Mouse (Mus musculus): ENCODE data around the gene Mprip.
"Not testable (repeated sequence)": the region's sequence is repeated elsewhere in the genome, so short reads cannot be mapped to it uniquely, and the experiment has no call there.

The Mprip gene

GRCm38 (mm10) chr11:59717801-59718291, 56.7 kb downstream of the Mprip start:
- no peak for DNase-seq (ENCODE audit: low read depth)

- no peak for DNase-seq (ENCODE audit: low read depth)
Measured at GRCm38 (mm10) chr11:59719185-59719584, 58.1 kb downstream of the Mprip start.

- DNase-seq (ENCODE audit: low read depth), result no peak
Measured at GRCm38 (mm10) chr11:59721385-59721784, 60.3 kb downstream of the Mprip start.

DNA sequence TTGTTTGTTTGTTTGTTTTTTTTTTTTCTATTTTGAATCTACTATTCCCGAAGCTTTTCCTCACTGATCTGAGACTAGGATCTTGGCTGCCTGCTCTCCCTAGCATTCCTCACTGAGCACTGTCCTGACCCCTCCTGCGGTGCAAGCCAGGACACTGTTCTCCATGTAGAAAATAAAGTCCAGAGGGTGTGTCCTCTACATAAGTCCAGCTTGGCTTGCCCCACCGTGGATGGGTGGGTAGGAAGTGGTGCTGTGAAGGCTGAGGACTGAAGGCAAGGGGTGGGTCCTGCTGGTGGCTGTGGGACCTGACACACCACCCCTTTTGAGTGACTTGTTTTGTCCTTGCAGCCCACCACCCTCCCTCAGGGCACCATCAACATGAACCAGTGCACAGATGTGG, 66.1 kb downstream of the Mprip start:
- DNase-seq (ENCODE audit: low read depth), result no peak

DNA sequence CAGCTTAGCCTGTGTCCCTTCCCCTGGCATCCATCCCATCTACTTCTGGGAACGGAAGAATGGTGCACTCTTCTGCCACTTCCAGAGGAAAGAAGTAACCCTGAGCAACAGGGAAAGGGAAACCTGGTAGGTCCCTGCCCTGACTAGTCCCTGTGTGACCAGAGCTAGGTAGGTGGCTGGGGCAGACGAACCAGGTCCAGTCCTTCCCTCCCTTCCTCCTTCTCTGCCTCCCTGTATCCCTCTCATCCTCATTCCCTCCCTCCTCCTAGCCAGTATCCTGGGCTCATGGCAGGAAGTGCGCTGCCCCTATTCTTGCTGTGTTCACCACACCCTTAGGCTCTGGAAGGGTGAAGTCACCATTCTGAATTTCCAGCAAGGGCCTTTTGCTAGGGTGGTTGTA, 70.7 kb downstream of the Mprip start:
- DNase-seq (ENCODE audit: low read depth), result no peak

GRCm38 (mm10) chr11:59732407-59733066, 71.4 kb downstream of the Mprip start:
- peak; percentile 26 for DNase-seq (ENCODE audit: low read depth)

DNA sequence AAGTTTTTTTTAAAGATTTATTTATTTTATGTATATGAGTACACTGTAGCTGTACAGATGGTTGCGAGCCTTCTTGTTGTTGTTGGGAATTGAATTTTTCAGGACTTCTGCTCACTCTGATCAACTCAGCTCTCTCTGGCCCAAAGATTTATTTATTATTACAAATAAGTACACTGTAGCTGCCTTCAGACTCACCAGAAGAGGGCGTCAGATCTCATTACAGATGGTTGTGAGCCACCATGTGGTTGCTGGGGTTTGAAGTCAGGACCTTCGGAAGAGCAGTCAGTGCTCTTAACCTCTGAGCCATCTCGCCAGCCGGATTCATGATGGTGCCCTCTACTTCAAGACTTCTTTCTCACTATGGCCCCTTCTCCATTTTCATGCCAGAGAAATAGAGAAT, 72.5 kb downstream of the Mprip start:
- DNase-seq (ENCODE audit: low read depth), result not testable (repeated sequence)

DNA sequence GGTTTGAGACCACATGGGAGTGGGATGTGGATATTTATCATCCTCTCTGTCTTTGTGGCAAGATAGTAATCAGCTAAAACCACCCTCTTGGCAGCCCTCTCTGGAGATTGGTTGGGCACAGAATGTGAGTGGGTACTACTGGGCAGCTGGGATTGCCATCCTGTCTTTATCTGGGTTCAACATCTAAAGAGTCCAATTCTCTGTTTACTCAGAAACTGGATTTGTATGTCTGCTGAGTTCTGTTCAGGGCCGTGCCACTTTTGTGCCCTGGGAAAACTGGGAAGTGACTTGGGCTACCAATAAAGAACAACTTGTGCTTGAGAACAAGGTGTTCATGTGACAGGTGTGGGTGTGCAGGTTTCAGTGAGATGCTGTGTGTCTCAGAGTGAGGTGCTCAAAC, 73.2 kb downstream of the Mprip start:
- no peak for DNase-seq (ENCODE audit: low read depth)

GRCm38 (mm10) chr11:59735938-59736337, 74.8 kb downstream of the Mprip start:
- not testable (repeated sequence) for DNase-seq (ENCODE audit: low read depth)

DNA sequence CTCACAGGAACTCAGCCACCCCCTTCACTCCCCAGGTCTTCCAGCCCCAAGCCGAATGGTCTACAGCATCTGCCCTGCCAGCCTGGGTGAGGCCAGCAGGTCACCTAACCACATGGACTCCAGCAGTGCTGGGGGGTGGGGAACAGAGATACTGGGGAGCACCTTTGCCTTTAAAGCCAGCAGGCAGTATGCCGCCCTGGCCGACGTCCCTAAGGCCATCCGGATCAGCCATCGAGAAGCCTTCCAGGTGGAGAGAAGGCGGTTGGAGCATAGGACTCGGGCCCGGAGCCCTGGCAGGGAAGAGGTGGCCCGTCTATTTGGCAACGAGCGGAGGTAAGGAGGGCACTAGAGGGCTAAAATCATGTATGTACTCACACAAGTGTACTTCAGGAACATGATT, 76.1 kb downstream of the Mprip start:
- no peak for DNase-seq (ENCODE audit: low read depth)

GRCm38 (mm10) chr11:59739996-59740395, 78.9 kb downstream of the Mprip start:
- DNase-seq (ENCODE audit: low read depth), result no peak

- no peak for DNase-seq (ENCODE audit: low read depth)
Measured at GRCm38 (mm10) chr11:59741915-59742314, 80.8 kb downstream of the Mprip start.

- no peak for DNase-seq (ENCODE audit: low read depth)
Measured at GRCm38 (mm10) chr11:59743307-59743706, 82.2 kb downstream of the Mprip start.

DNA sequence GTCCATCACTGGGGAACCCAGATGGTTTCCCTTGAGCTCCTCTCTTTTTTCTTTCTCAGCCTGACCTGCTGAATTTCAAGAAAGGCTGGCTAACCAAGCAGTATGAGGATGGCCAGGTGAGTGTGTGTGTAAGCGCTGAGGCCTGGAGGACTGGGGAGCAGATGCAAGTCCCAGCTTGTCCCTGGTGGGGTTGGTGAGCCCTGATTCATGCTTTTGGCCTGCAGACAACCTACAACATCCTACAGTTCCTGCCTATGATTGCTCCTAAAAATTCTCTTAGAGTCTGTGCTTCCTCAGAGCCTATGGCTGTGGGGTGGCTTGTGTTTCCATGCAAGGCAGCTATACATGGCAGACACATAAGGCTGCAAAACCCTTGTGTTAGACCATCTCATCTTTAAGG, 82.6 kb downstream of the Mprip start:
- DNase-seq (ENCODE audit: low read depth), result no peak

- DNase-seq (ENCODE audit: low read depth), result no peak
Measured at GRCm38 (mm10) chr11:59744374-59744773, 83.3 kb downstream of the Mprip start.

DNA sequence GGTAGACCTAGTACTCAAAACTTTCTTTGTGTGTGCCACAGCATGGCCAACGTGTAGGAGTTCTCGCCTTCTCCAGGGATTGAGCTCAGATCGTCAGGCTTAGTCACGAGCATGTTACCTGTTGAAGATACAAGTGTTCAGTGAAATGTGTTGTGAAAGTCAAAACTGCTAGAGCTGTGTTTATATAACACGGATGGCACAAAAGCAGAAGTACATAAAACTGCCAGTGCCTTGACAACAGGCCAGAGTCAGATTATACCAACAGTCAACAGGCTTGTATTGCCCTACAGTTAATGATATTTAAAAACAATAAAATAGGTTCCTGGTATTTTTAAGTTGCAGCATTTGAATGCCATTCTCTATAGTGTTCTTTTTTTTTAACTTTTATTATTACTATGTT, 84.7 kb downstream of the Mprip start:
- no peak for DNase-seq (ENCODE audit: low read depth)

DNA sequence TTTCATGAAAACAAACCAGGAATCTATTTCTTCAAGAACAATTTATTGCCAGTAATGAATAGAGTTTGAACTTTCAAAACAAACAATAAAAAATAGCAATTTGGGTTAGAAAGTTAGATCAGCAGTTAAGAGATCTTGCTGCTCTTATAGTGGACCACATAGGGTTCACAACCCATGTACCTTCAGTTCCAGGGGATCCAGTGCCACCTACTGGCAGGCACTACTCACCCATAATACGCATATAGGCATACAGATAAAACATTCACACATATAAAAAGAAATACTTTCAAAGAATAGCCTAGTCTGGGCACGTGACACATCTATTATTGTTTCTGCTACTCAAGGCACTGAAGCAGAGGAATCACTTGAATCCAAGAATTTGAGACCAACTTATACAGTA, 85.5 kb downstream of the Mprip start:
- DNase-seq (ENCODE audit: low read depth), result peak; percentile 53

- DNase-seq (ENCODE audit: low read depth), result no peak
Measured at GRCm38 (mm10) chr11:59749050-59749449, 87.9 kb downstream of the Mprip start.

GRCm38 (mm10) chr11:59754504-59754903, 93.4 kb downstream of the Mprip start:
- DNase-seq (ENCODE audit: low read depth), result no peak

- no peak for DNase-seq (ENCODE audit: low read depth)
Measured at GRCm38 (mm10) chr11:59756351-59756750, 95.2 kb downstream of the Mprip start.

DNA sequence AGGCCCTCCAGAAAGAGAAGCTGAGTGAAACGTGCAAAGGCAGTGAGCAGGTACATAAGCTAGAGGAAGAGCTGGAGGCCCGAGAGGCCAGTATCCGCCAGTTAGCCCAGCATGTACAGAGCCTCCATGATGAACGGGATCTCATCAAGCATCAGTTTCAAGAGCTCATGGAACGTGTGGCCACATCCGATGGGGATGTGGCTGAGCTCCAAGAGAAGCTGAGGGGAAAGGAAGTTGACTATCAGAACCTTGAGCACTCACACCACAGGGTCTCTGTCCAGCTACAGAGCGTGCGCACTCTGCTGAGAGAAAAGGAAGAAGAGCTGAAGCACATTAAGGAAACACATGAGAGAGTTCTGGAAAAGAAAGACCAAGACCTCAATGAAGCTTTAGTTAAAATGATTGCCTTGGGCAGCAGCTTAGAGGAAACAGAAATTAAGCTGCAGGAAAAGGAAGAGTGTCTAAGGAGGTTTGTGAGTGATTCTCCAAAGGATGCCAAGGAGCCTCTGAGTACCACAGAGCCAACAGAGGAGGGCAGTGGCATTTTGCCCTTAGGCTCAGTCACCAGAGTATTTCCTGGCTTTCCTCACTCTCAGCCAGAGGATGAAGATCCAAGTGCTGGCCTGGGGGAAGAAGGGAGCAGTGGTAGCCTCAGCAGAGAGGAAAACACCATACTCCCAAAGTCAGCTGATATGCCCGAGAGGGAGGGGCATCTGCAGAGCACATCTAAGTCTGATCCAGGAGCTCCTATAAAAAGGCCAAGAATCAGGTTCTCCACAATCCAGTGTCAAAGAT, 97.3 kb downstream of the Mprip start:
- no peak for DNase-seq (ENCODE audit: low read depth)

DNA sequence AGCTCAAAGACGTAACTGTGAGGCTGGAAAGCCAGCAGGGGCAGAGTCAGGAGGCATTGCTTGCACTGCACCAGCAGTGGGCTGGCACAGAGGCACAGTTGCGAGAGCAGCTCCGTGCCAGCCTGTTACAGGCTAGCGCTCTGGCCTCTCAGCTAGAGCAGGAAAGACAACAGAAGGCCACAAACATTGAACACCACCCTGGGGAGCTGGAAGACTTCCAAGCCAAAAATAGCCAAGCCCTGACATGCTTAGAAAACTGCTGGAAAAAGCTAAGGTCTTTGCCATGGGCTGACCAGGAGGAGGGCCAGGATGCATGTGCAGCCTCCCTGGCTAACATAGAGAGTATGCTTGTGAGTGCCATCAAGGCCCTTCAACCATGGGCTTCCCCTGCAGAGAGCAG, 98.1 kb downstream of the Mprip start:
- DNase-seq (ENCODE audit: low read depth), result no peak

DNA sequence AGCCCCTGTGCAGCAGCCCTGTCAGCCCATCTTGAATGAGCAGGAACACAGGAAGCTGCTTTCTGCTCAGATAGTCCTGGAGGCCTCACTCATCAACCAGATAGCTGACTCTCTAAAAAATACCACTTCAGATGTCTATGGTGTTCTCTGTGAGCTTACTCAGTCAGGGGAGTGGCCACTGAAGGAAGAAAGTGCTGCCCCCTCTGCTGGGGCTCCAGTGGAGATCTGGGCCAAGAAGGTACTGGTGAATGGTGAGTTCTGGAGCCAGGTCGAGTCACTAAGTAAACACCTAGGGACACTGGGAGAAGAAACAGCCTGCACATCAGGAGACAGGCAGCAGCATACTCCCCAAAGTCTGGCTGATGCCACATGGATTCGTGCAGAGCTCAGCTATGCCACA, 98.5 kb downstream of the Mprip start:
- DNase-seq (ENCODE audit: low read depth), result no peak

DNA sequence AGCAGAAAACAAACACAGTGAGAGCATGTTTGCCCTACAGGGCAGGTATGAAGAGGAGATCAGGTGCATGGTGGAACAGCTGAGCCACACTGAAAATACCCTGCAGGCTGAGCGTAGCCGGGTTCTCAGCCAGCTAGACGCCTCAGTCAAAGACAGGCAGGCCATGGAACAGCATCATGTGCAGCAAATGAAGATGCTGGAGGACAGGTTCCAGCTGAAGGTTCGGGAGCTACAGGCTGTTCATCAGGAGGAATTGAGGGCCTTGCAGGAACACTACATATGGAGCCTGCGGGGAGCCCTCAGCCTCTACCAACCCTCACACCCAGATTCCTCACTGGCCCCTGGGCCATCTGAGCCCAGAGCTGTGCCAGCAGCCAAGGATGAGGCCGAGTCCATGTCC, 99.7 kb downstream of the Mprip start:
- DNase-seq (ENCODE audit: low read depth), result no peak

Measured in naive thymus-derived CD4-positive, alpha-beta T cell, adult 2 months (primary cell).